Mouse (Mus musculus): Measurements from ENCODE around the gene Icam4. TPM values are rescaled to one million over a fixed set of nuclear protein-coding genes. Genes with fewer than 3 reads are reported as not detected.
A peak's percentile ranks its signal among the peaks of the same experiment; 100 is the strongest.

Icam4 gene
- polyA plus RNA-seq, 1 experiment from 2014 or later: 5.6 TPM

DNA sequence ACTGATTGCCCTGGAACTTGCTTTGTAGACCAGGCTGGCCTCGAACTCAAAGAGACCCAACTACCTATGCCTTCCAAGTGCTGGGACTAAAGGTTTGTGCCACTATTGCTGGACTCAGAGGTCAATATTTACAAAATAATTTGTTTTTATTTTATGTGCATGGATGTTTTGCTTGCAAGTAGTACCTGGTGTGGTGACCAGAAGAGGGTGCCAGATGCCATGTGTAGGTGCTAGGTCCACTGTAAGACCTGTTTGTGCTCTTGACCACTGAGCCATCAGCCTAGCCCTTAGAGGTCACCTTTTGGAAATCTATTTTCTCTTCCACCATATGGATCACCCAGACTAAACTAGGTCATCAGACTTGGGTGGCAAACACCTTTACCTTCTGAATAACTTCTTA is 6.4 kb upstream of the Icam4 start:
- Histone ChIP-seq H3K27ac (replicated peaks; ENCODE audit: low read depth, low read length) (no peak overlapping the region), H3K4me2 (ENCODE audit: low read depth, low read length) (no peak overlapping the region), H3K36me3 (replicated peaks; ENCODE audit: control insufficient read depth, insufficient read depth, low read depth, low read length) (no peaks in the 10 kb centered on the region), H3K4me1 (ENCODE audit: control insufficient read depth, insufficient read depth, low read length) (no peaks in the 10 kb centered on the region), H3K4me3 (ENCODE audit: low read depth, low read length) (no peak overlapping the region), H3K27me3 (ENCODE audit: control insufficient read depth, insufficient read depth, low read length) (peaks cover 3% of the 10 kb centered on the region; the same call in 1 of the 2 replicates), H3K9ac (replicated peaks; ENCODE audit: low read length) (no peak overlapping the region), H3K9me3 (replicated peaks; ENCODE audit: control insufficient read depth, low read length) (no peaks in the 10 kb centered on the region)
- WGBS: 85% methylated on average over 1 of the region's 1 CpGs
- DNase-seq (ENCODE audit: low spot score) (no peak), ATAC-seq (replicated peaks; ENCODE audit: insufficient number of reproducible peaks, low FRiP score, low TSS enrichment, low read depth) (no peak)

DNA sequence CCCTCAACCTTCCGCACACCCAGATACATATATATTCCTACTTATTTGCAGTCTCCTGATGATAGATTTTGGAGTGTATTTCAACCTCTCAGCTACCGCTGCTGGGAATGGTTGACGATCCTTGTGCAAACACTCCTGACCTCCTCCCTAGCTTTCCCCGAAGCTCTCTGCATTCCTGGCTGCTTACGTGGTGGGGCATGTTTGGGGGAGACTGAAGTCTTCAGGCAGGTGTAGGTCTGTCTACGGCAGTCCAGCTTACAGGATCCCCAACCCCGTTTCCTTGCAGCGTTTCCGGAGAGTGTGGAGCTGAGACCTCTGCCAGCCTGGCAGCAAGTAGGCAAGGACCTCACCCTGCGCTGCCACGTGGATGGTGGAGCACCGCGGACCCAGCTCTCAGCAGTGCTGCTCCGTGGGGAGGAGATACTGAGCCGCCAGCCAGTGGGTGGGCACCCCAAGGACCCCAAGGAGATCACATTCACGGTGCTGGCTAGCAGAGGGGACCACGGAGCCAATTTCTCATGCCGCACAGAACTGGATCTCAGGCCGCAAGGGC is 3.8 kb upstream of the Icam4 start:
- peaks cover 4% of the 10 kb centered on the region for H3K27me3 ChIP-seq (ENCODE audit: control insufficient read depth, insufficient read depth, low read length)

DNA sequence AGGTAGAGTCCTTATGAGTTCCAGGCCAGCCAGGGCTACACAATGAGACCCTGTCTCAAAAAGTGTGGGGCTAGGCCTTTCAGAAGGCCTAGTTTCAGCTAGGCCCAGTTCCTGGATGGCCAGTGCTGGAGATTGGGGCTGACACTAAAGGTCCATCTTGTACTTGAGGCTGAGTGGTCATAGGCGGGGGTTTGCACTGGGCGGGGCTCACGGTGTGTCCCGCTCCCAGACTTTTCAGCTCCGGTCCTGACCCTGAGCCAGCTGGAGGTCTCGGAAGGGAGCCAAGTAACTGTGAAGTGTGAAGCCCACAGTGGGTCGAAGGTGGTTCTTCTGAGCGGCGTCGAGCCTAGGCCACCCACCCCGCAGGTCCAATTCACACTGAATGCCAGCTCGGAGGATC is 2.3 kb upstream of the Icam4 start:
- Histone ChIP-seq H3K9ac (replicated peaks; ENCODE audit: low read length) (no peak overlapping the region), H3K9me3 (replicated peaks; ENCODE audit: control insufficient read depth, low read length) (no peaks in the 10 kb centered on the region), H3K36me3 (replicated peaks; ENCODE audit: control insufficient read depth, insufficient read depth, low read depth, low read length) (no peaks in the 10 kb centered on the region), H3K4me2 (ENCODE audit: low read depth, low read length) (no peak overlapping the region), H3K4me3 (ENCODE audit: low read depth, low read length) (no peak overlapping the region), H3K27me3 (ENCODE audit: control insufficient read depth, insufficient read depth, low read length) (peaks cover 6% of the 10 kb centered on the region), H3K4me1 (ENCODE audit: control insufficient read depth, insufficient read depth, low read length) (no peaks in the 10 kb centered on the region; the same call in none of the 2 replicates), H3K27ac (replicated peaks; ENCODE audit: low read depth, low read length) (no peak overlapping the region)
- DNase-seq (ENCODE audit: low spot score): no peak
- WGBS: 83% methylated on average over 12 of the region's 12 CpGs
- no peak for ATAC-seq (replicated peaks; ENCODE audit: insufficient number of reproducible peaks, low FRiP score, low TSS enrichment, low read depth)

More for the DNA sequence above, 3.8 kb upstream of the Icam4 start:
- no peak overlapping the region for H3K27ac ChIP-seq (replicated peaks; ENCODE audit: low read depth, low read length)
- no peak overlapping the region for H3K9ac ChIP-seq (replicated peaks; ENCODE audit: low read length)
- WGBS: 67% methylated on average over 19 of the region's 19 CpGs
- H3K4me3 ChIP-seq (ENCODE audit: low read depth, low read length): no peak overlapping the region
- H3K36me3 ChIP-seq (replicated peaks; ENCODE audit: control insufficient read depth, insufficient read depth, low read depth, low read length): no peaks in the 10 kb centered on the region
- no peaks in the 10 kb centered on the region; the same call in none of the 2 replicates for H3K4me1 ChIP-seq (ENCODE audit: control insufficient read depth, insufficient read depth, low read length)
- ATAC-seq (replicated peaks; ENCODE audit: insufficient number of reproducible peaks, low FRiP score, low TSS enrichment, low read depth) (no peak), DNase-seq (ENCODE audit: low spot score) (no peak)
- H3K4me2 ChIP-seq (ENCODE audit: low read depth, low read length): no peak overlapping the region
- no peaks in the 10 kb centered on the region for H3K9me3 ChIP-seq (replicated peaks; ENCODE audit: control insufficient read depth, low read length)

DNA sequence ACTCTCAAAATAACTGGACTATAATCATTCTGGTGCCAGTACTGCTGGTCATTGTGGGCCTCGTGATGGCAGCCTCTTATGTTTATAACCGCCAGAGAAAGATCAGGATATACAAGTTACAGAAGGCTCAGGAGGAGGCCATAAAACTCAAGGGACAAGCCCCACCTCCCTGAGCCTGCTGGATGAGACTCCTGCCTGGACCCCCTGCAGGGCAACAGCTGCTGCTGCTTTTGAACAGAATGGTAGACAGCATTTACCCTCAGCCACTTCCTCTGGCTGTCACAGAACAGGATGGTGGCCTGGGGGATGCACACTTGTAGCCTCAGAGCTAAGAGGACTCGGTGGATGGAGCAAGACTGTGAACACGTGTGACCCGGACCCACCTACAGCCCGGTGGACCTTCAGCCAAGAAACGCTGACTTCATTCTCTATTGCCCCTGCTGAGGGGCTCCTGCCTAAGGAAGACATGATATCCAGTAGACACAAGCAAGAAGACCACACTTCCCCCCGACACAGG is 1.3 kb upstream of the Icam4 start:
- DNase-seq (ENCODE audit: low spot score): no peak
- Histone ChIP-seq H3K4me1 (ENCODE audit: control insufficient read depth, insufficient read depth, low read length) (peaks cover 4% of the 10 kb centered on the region), H3K9me3 (replicated peaks; ENCODE audit: control insufficient read depth, low read length) (no peaks in the 10 kb centered on the region), H3K27me3 (ENCODE audit: control insufficient read depth, insufficient read depth, low read length) (peaks cover 16% of the 10 kb centered on the region), H3K9ac (replicated peaks; ENCODE audit: low read length) (no peak overlapping the region), H3K4me3 (ENCODE audit: low read depth, low read length) (no peak overlapping the region), H3K27ac (replicated peaks; ENCODE audit: low read depth, low read length) (no peak overlapping the region), H3K4me2 (ENCODE audit: low read depth, low read length) (no peak overlapping the region), H3K36me3 (replicated peaks; ENCODE audit: control insufficient read depth, insufficient read depth, low read depth, low read length) (no peaks in the 10 kb centered on the region)
- ATAC-seq (replicated peaks; ENCODE audit: insufficient number of reproducible peaks, low FRiP score, low TSS enrichment, low read depth): no peak
- 60% methylated on average over 8 of the region's 8 CpGs for WGBS

DNA sequence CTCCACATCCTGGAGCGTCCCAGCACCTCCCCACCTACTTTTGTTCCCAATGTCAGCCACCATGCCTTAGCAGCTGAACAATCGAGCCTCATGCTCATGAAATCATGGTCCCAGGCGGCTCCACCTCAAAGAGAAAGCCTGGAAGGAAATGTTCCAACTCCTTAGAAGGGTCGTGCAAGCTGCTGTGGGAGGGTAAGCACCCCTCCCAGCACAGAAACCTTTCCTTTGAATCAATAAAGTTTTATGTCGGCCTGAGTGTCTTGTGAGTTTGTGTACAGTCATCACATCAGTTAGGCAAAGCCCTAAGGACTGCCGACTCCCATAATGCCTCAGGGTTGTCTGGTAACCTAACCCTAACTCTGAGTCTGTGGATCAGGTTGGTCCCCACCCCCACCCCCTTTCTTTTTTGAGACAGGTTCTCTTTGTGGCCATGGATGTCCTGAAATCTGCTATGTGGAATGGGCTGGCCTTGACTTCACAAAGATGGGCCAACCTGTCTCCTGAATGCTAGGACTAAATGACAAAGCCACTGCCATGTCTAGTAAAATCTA is 538 bp upstream of the Icam4 start:
- Histone ChIP-seq H3K4me3 (ENCODE audit: low read depth, low read length) (no peak overlapping the region), H3K4me2 (ENCODE audit: low read depth, low read length) (no peak overlapping the region; the same call in 1 of the 2 replicates), H3K27me3 (ENCODE audit: control insufficient read depth, insufficient read depth, low read length) (peaks cover 23% of the 10 kb centered on the region), H3K4me1 (ENCODE audit: control insufficient read depth, insufficient read depth, low read length) (peaks cover 4% of the 10 kb centered on the region), H3K9ac (replicated peaks; ENCODE audit: low read length) (no peak overlapping the region), H3K9me3 (replicated peaks; ENCODE audit: control insufficient read depth, low read length) (no peaks in the 10 kb centered on the region), H3K27ac (replicated peaks; ENCODE audit: low read depth, low read length) (no peak overlapping the region), H3K36me3 (replicated peaks; ENCODE audit: control insufficient read depth, insufficient read depth, low read depth, low read length) (no peaks in the 10 kb centered on the region)
- ATAC-seq (replicated peaks; ENCODE audit: insufficient number of reproducible peaks, low FRiP score, low TSS enrichment, low read depth) (no peak), DNase-seq (ENCODE audit: low spot score) (no peak)
- WGBS: 73% methylated on average over 6 of the region's 6 CpGs

DNA sequence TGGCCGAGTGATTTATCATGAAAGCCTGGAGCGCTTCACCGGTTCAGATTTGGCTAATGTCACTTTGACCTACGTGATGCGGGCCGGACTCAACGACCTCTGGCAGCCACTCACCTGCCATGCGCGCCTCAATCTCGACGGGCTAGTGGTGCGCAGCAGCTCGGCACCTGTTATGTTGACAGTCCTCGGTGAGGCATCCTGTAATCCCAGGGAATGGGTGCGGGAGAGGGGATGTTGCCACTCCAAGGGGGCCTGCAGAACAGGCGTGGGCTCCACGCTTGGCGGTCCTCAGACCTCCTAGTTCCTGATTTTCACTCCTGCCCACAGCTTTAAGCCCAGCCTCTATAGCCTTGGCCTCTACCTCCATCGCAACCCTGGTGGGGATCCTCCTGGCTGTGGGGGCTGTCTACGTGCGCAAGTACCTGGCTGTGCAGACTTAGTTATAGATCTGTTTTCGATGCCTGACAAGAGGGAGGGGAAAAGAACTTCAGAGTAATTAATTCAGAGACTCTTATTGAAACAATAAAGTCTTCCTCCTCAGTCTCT is 955 bp downstream of the Icam4 start:
- Histone ChIP-seq H3K27me3 (ENCODE audit: control insufficient read depth, insufficient read depth, low read length) (peaks cover 36% of the 10 kb centered on the region), H3K36me3 (replicated peaks; ENCODE audit: control insufficient read depth, insufficient read depth, low read depth, low read length) (no peaks in the 10 kb centered on the region), H3K4me2 (ENCODE audit: low read depth, low read length) (peak overlapping the region; percentile 57; the same call in 1 of the 2 replicates), H3K27ac (replicated peaks; ENCODE audit: low read depth, low read length) (no peak overlapping the region), H3K4me3 (ENCODE audit: low read depth, low read length) (no peak overlapping the region; the same call in 1 of the 2 replicates), H3K9me3 (replicated peaks; ENCODE audit: control insufficient read depth, low read length) (no peaks in the 10 kb centered on the region), H3K4me1 (ENCODE audit: control insufficient read depth, insufficient read depth, low read length) (peaks cover 4% of the 10 kb centered on the region), H3K9ac (replicated peaks; ENCODE audit: low read length) (no peak overlapping the region; the same call in 1 of the 2 replicates)
- 24% methylated on average over 22 of the region's 22 CpGs for WGBS
- ATAC-seq (replicated peaks; ENCODE audit: insufficient number of reproducible peaks, low FRiP score, low TSS enrichment, low read depth) (no peak), DNase-seq (ENCODE audit: low spot score) (no peak)

DNA sequence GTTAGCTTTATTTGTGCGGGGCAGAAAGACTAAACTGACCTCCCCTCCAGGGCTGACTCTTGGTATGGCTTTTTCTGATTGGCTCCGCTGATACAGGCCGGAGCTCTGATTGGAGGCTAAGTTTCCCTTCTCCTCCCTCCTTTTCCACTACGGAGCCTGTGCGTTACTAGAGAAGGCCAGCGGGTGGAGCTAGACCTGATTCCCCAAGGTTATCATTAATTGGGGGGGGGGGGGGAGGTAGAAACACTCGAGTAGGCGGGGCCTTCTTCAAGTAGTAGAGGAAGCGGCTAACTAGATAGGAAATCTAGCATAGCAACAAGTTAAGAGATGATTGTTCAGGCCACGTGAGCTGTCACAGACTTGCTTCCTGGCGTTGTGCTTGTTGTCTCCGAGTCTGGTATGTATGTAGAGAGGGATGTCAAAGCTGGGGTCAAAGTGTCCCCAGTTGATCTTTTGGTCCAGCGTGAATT is 1.6 kb downstream of the Icam4 start:
- Histone ChIP-seq H3K9me3 (replicated peaks; ENCODE audit: control insufficient read depth, low read length) (no peaks in the 10 kb centered on the region), H3K4me3 (ENCODE audit: low read depth, low read length) (peak overlapping the region; percentile 31), H3K4me2 (ENCODE audit: low read depth, low read length) (peak overlapping the region; percentile 83), H3K27me3 (ENCODE audit: control insufficient read depth, insufficient read depth, low read length) (peaks cover 43% of the 10 kb centered on the region), H3K9ac (replicated peaks; ENCODE audit: low read length) (no peak overlapping the region), H3K36me3 (replicated peaks; ENCODE audit: control insufficient read depth, insufficient read depth, low read depth, low read length) (no peaks in the 10 kb centered on the region), H3K27ac (replicated peaks; ENCODE audit: low read depth, low read length) (no peak overlapping the region), H3K4me1 (ENCODE audit: control insufficient read depth, insufficient read depth, low read length) (peaks cover 4% of the 10 kb centered on the region)
- peak; percentile 91 for DNase-seq (ENCODE audit: low spot score)
- ATAC-seq (replicated peaks; ENCODE audit: insufficient number of reproducible peaks, low FRiP score, low TSS enrichment, low read depth): 0 out of 2 replicates have a peak, but pooled peaks have one; percentile 54
- 1% methylated on average over 13 of the region's 13 CpGs for WGBS

All from embryonic facial prominence, embryonic 11.5 days (tissue).